Mouse (Mus musculus): ENCODE results near the gene Slc13a1.

Gene Slc13a1

GRCm38 (mm10) chr6:24173951-24174350, 6.1 kb upstream of the Slc13a1 start:
- Histone ChIP-seq H3K4me1 (replicated peaks; ENCODE audit: low read depth, low read length) (no peaks in the 10 kb centered on the region), H3K9me3 (ENCODE audit: low read length) (no peaks in the 10 kb centered on the region), H3K36me3 (ENCODE audit: insufficient read depth, low read length) (no peaks in the 10 kb centered on the region), H3K27me3 (ENCODE audit: insufficient read depth, low read length) (no peaks in the 10 kb centered on the region), H3K4me3 (replicated peaks; ENCODE audit: low read length) (no peak overlapping the region)
- no peak for TF ChIP-seq CTCF (conservative IDR thresholded peaks at IDR 0.05; ENCODE audit: low read length)
- no peak for TF ChIP-seq NANOG (IDR thresholded peaks at IDR 0.05; ENCODE audit: borderline replicate concordance, low read length)
- no peak for TF ChIP-seq POU5F1 (IDR thresholded peaks at IDR 0.05; ENCODE audit: borderline replicate concordance, low read length)

DNA sequence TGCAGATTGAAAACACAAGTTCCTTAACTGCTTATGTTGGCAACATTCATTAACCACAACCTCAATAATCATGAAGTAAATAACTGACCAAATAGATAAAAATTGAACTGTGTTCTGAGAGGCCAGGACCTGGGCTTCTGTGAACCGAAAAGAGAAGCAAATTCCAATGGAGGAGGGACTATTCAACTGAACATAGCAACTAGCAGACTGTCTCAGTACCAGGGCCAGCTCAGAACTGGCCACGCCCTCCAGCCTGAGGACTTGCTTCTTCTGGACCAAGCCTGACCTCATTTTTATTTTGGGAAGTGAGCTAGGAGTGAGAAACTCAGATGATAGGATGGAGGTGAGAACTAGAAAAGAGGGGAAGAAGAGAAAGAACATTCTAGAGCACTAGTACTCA, 4.8 kb upstream of the Slc13a1 start:
- H3K9me3 ChIP-seq (ENCODE audit: low read length) = no peaks in the 10 kb centered on the region
- H3K4me1 ChIP-seq (replicated peaks; ENCODE audit: low read depth, low read length) = no peaks in the 10 kb centered on the region
- TF ChIP-seq CTCF (conservative IDR thresholded peaks at IDR 0.05; ENCODE audit: low read length) (no peak), NANOG (IDR thresholded peaks at IDR 0.05; ENCODE audit: borderline replicate concordance, low read length) (no peak), POU5F1 (IDR thresholded peaks at IDR 0.05; ENCODE audit: borderline replicate concordance, low read length) (no peak)
- H3K36me3 ChIP-seq (ENCODE audit: insufficient read depth, low read length) = no peaks in the 10 kb centered on the region
- H3K4me3 ChIP-seq (replicated peaks; ENCODE audit: low read length) = no peak overlapping the region
- no peaks in the 10 kb centered on the region for H3K27me3 ChIP-seq (ENCODE audit: insufficient read depth, low read length)

- TF ChIP-seq POU5F1 (IDR thresholded peaks at IDR 0.05; ENCODE audit: borderline replicate concordance, low read length) = no peak
- TF ChIP-seq CTCF (conservative IDR thresholded peaks at IDR 0.05; ENCODE audit: low read length) = no peak
- no peak for TF ChIP-seq NANOG (IDR thresholded peaks at IDR 0.05; ENCODE audit: borderline replicate concordance, low read length)
- Histone ChIP-seq H3K27me3 (ENCODE audit: insufficient read depth, low read length) (no peaks in the 10 kb centered on the region), H3K4me1 (replicated peaks; ENCODE audit: low read depth, low read length) (no peaks in the 10 kb centered on the region), H3K4me3 (replicated peaks; ENCODE audit: low read length) (no peak overlapping the region), H3K9me3 (ENCODE audit: low read length) (no peaks in the 10 kb centered on the region), H3K36me3 (ENCODE audit: insufficient read depth, low read length) (no peaks in the 10 kb centered on the region)
Measured at GRCm38 (mm10) chr6:24166772-24167171, 1.1 kb downstream of the Slc13a1 start.

GRCm38 (mm10) chr6:24165249-24165648, 2.6 kb downstream of the Slc13a1 start:
- Histone ChIP-seq H3K9me3 (ENCODE audit: low read length) (no peaks in the 10 kb centered on the region), H3K36me3 (ENCODE audit: insufficient read depth, low read length) (no peaks in the 10 kb centered on the region), H3K4me1 (replicated peaks; ENCODE audit: low read depth, low read length) (no peaks in the 10 kb centered on the region), H3K4me3 (replicated peaks; ENCODE audit: low read length) (no peak overlapping the region), H3K27me3 (ENCODE audit: insufficient read depth, low read length) (no peaks in the 10 kb centered on the region)
- TF ChIP-seq CTCF (conservative IDR thresholded peaks at IDR 0.05; ENCODE audit: low read length) (no peak), POU5F1 (IDR thresholded peaks at IDR 0.05; ENCODE audit: borderline replicate concordance, low read length) (no peak)

DNA sequence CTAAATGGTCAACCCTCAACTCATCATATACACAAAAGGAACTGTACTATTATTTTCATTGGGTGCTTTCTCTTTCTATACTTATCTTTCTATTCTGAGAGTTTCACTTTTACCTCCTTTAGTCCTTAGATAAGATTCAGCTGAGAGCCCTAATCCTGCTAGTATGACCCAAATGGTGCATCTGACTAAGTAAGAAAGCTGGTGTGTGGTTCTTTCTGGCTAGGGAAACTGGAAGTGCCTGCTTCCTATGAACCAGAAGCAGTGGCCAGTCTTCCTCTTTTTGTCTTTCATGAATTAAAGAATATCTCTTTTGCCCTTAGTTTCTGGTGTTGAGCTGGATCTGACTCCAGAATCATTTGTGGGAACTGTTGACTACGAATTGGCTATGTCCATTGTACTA, 8.1 kb downstream of the Slc13a1 start:
- Histone ChIP-seq H3K27me3 (ENCODE audit: insufficient read depth, low read length) (no peaks in the 10 kb centered on the region), H3K9me3 (ENCODE audit: low read length) (no peaks in the 10 kb centered on the region), H3K4me1 (replicated peaks; ENCODE audit: low read depth, low read length) (no peaks in the 10 kb centered on the region), H3K36me3 (ENCODE audit: insufficient read depth, low read length) (no peaks in the 10 kb centered on the region), H3K4me3 (replicated peaks; ENCODE audit: low read length) (no peak overlapping the region)
- TF ChIP-seq CTCF (conservative IDR thresholded peaks at IDR 0.05; ENCODE audit: low read length) (no peak), POU5F1 (IDR thresholded peaks at IDR 0.05; ENCODE audit: borderline replicate concordance, low read length) (no peak), NANOG (IDR thresholded peaks at IDR 0.05; ENCODE audit: borderline replicate concordance, low read length) (no peak)

GRCm38 (mm10) chr6:24154901-24155300, 13.0 kb downstream of the Slc13a1 start:
- TF ChIP-seq POU5F1 (IDR thresholded peaks at IDR 0.05; ENCODE audit: borderline replicate concordance, low read length) (no peak), NANOG (IDR thresholded peaks at IDR 0.05; ENCODE audit: borderline replicate concordance, low read length) (no peak), CTCF (conservative IDR thresholded peaks at IDR 0.05; ENCODE audit: low read length) (no peak)

DNA sequence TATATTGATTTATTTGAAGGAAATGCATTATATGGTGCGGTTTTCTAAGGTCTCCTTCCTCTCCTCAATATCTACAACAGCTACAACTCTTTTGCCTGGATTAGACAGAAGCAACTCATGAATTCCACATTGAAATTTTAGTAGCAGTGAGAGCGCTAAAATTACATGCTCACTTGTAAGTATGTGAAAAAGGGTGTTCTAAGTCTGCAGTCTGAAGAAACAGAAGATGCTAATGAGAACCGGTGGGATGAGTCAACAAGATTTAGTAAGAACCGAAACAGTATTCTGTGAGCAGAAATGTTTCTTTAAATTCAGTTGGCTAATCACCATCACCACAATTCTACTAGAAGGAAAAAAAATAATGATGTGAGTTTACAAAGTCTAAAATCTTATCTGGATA, 34.9 kb downstream of the Slc13a1 start:
- TF ChIP-seq CTCF (conservative IDR thresholded peaks at IDR 0.05; ENCODE audit: low read length) (no peak), POU5F1 (IDR thresholded peaks at IDR 0.05; ENCODE audit: borderline replicate concordance, low read length) (no peak), NANOG (IDR thresholded peaks at IDR 0.05; ENCODE audit: borderline replicate concordance, low read length) (no peak)

More at GRCm38 (mm10) chr6:24154901-24155300, 13.0 kb downstream of the Slc13a1 start:
- H3K4me3 ChIP-seq (replicated peaks; ENCODE audit: low read length) = no peak overlapping the region
- no peaks in the 10 kb centered on the region for H3K27me3 ChIP-seq (ENCODE audit: insufficient read depth, low read length)
- no peaks in the 10 kb centered on the region for H3K9me3 ChIP-seq (ENCODE audit: low read length)
- no peaks in the 10 kb centered on the region for H3K4me1 ChIP-seq (replicated peaks; ENCODE audit: low read depth, low read length)
- no peaks in the 10 kb centered on the region for H3K36me3 ChIP-seq (ENCODE audit: insufficient read depth, low read length)

DNA sequence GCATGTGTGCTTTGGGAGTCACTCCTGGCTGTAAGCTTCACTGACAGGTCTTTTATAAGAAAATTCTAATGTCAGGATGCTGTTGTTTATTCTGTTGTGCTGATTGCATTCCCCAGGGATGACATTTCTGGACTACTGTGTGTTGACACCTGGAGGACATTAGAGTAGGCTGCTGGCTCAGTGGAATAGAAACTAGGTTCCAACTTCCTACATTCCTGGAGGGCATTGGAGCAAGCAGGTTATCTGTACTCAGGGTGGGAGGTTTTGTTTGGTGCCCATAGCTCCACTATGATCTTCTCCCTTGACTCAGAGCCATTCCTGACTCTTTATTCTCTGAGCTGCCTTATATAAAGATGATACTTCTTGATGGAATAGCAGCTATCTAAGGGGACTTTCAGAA, 45.3 kb downstream of the Slc13a1 start:
- no peaks in the 10 kb centered on the region for H3K4me1 ChIP-seq (replicated peaks; ENCODE audit: low read depth, low read length)
- H3K9me3 ChIP-seq (ENCODE audit: low read length) = no peaks in the 10 kb centered on the region
- no peaks in the 10 kb centered on the region for H3K36me3 ChIP-seq (ENCODE audit: insufficient read depth, low read length)
- no peak for TF ChIP-seq NANOG (IDR thresholded peaks at IDR 0.05; ENCODE audit: borderline replicate concordance, low read length)
- no peak for TF ChIP-seq POU5F1 (IDR thresholded peaks at IDR 0.05; ENCODE audit: borderline replicate concordance, low read length)
- no peak for TF ChIP-seq CTCF (conservative IDR thresholded peaks at IDR 0.05; ENCODE audit: low read length)
- no peak overlapping the region for H3K4me3 ChIP-seq (replicated peaks; ENCODE audit: low read length)
- no peaks in the 10 kb centered on the region for H3K27me3 ChIP-seq (ENCODE audit: insufficient read depth, low read length)

More for the DNA sequence above, 34.9 kb downstream of the Slc13a1 start:
- no peaks in the 10 kb centered on the region for H3K27me3 ChIP-seq (ENCODE audit: insufficient read depth, low read length)
- no peak overlapping the region for H3K4me3 ChIP-seq (replicated peaks; ENCODE audit: low read length)
- no peaks in the 10 kb centered on the region for H3K9me3 ChIP-seq (ENCODE audit: low read length)
- H3K36me3 ChIP-seq (ENCODE audit: insufficient read depth, low read length) = no peaks in the 10 kb centered on the region
- H3K4me1 ChIP-seq (replicated peaks; ENCODE audit: low read depth, low read length) = no peaks in the 10 kb centered on the region

- H3K27me3 ChIP-seq (ENCODE audit: insufficient read depth, low read length) = no peaks in the 10 kb centered on the region
- H3K4me1 ChIP-seq (replicated peaks; ENCODE audit: low read depth, low read length) = no peaks in the 10 kb centered on the region
- no peak for TF ChIP-seq POU5F1 (IDR thresholded peaks at IDR 0.05; ENCODE audit: borderline replicate concordance, low read length)
- TF ChIP-seq CTCF (conservative IDR thresholded peaks at IDR 0.05; ENCODE audit: low read length) = no peak
- no peak for TF ChIP-seq NANOG (IDR thresholded peaks at IDR 0.05; ENCODE audit: borderline replicate concordance, low read length)
- H3K9me3 ChIP-seq (ENCODE audit: low read length) = no peaks in the 10 kb centered on the region
- H3K36me3 ChIP-seq (ENCODE audit: insufficient read depth, low read length) = no peaks in the 10 kb centered on the region
- H3K4me3 ChIP-seq (replicated peaks; ENCODE audit: low read length) = no peak overlapping the region
Measured at GRCm38 (mm10) chr6:24111614-24112013, 56.3 kb downstream of the Slc13a1 start.

All from E14TG2a.4 (cell line).